Mouse (Mus musculus): Measurements from ENCODE around the gene Abi1. TPM values are rescaled to one million over a fixed set of nuclear protein-coding genes. Genes with fewer than 3 reads are reported as not detected.
A peak's percentile ranks its signal among the peaks of the same experiment; 100 is the strongest.

The Abi1 gene
- 56.2 and 118 TPM in 2 replicates for polyA plus RNA-seq (2012; rRNA removed)

DNA sequence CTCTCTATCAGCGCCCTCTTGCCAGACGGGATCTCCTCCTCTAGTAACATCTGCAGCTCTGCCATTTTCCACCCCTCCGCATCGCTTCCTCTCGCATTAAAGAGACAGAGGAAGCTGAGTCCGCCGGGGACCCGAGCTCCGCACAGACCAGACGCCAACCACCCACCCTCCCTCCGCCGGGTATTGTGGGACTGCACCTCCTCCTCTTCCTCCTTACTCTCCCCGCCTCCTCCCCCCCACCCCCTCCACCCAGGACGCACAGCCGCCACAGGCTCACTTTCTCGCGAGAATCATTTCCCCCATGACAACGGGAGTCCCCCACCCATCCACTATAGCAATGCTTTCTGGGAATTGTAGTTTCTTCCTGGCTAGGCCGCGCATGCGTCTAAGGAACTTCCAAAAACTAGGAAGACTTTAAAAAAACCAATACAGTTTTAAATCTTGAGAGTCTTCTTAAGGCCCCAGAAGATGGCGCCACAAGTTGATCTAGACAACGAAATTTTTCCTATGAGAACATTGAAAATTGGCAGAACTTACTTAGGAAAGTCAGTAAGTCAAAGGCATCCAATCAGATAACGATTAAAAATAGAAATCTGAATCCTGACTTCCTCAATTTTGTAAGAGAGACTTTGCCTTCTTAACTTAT, at the start of gene Abi1:
TSS of gene Abi1 (minus strand) at position 241 of the 646 bp plus-strand sequence.
- Histone ChIP-seq H3K27me3 (ENCODE audit: control insufficient read depth, insufficient read depth, low read length) (no peaks in the 10 kb centered on the region), H3K36me3 (ENCODE audit: control insufficient read depth, insufficient read depth, low read length) (no peaks in the 10 kb centered on the region), H3K4me3 (ENCODE audit: low read depth, low read length) (peak within 1 kb of the TSS; percentile 81), H3K27ac (ENCODE audit: insufficient read depth, low read depth, low read length) (peak within 1 kb of the TSS; percentile 98), H3K4me1 (ENCODE audit: control insufficient read depth, insufficient read depth, insufficient read length, low read length) (peaks cover 2% of the 10 kb centered on the region; the same call in 1 of the 2 replicates)
- under 1% methylated on average over 24 of the region's 24 CpGs for WGBS
- TF ChIP-seq POLR2A (IDR thresholded peaks at IDR 0.05; ENCODE audit: low read depth, low read length) (peak; percentile 93), CTCF (IDR thresholded peaks at IDR 0.05; ENCODE audit: extremely low read depth, insufficient read length, insufficient replicate concordance, low read depth, low read length) (no peak)

DNA sequence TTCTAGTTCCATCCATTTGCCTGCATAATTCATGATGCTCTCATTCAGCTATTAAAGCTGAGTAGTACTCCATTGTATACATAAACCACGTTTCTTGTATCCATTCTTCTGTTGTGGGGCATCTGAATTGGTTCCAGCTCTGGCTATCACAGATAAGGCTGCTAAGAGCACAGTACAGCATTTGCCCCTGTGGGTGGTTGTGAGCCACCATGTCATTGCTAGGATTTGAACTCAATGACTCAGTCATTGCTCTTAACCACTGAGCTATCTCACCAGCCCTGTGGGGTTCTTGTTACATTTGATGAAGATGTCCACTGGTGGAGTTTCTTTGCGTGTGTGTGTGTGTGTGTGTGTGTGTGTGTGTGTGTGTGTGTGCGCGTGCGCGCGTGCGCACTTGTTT, 44.5 kb upstream of the Abi1 start:
- WGBS, result 94% methylated on average over 8 of the region's 8 CpGs
- Histone ChIP-seq H3K27ac (ENCODE audit: insufficient read depth, low read depth, low read length) (no peak overlapping the region), H3K36me3 (ENCODE audit: control insufficient read depth, insufficient read depth, low read length) (peaks cover 20% of the 10 kb centered on the region), H3K27me3 (ENCODE audit: control insufficient read depth, insufficient read depth, low read length) (no peaks in the 10 kb centered on the region), H3K4me1 (ENCODE audit: control insufficient read depth, insufficient read depth, insufficient read length, low read length) (no peaks in the 10 kb centered on the region), H3K4me3 (ENCODE audit: low read depth, low read length) (no peak overlapping the region)
- TF ChIP-seq CTCF (IDR thresholded peaks at IDR 0.05; ENCODE audit: extremely low read depth, insufficient read length, insufficient replicate concordance, low read depth, low read length) (no peak), POLR2A (IDR thresholded peaks at IDR 0.05; ENCODE audit: low read depth, low read length) (no peak)

DNA sequence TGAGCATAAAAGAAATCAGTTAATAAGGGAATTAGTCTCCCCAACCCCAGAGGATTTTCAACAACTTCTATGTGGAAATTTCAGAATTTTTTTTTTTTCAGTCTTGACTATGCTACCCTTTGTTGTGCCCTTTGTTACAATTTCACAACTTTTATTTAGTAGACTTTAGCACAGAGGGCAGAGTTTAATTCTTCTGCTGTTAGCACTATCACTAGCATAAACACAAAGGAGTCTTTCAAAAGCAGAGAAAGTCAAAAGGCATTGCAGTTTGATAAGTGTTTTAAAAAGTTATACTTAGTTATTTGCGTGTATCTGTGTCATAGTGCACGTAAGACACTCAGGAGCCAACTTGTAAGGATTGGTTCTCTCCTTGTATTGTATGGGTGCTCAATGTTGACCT, 38.5 kb upstream of the Abi1 start:
- Histone ChIP-seq H3K27me3 (ENCODE audit: control insufficient read depth, insufficient read depth, low read length) (no peaks in the 10 kb centered on the region), H3K36me3 (ENCODE audit: control insufficient read depth, insufficient read depth, low read length) (peaks cover 30% of the 10 kb centered on the region), H3K4me3 (ENCODE audit: low read depth, low read length) (no peak overlapping the region), H3K27ac (ENCODE audit: insufficient read depth, low read depth, low read length) (no peak overlapping the region), H3K4me1 (ENCODE audit: control insufficient read depth, insufficient read depth, insufficient read length, low read length) (no peaks in the 10 kb centered on the region)
- TF ChIP-seq POLR2A (IDR thresholded peaks at IDR 0.05; ENCODE audit: low read depth, low read length) (no peak), CTCF (IDR thresholded peaks at IDR 0.05; ENCODE audit: extremely low read depth, insufficient read length, insufficient replicate concordance, low read depth, low read length) (no peak)
- WGBS, result 58% methylated on average over 2 of the region's 2 CpGs

DNA sequence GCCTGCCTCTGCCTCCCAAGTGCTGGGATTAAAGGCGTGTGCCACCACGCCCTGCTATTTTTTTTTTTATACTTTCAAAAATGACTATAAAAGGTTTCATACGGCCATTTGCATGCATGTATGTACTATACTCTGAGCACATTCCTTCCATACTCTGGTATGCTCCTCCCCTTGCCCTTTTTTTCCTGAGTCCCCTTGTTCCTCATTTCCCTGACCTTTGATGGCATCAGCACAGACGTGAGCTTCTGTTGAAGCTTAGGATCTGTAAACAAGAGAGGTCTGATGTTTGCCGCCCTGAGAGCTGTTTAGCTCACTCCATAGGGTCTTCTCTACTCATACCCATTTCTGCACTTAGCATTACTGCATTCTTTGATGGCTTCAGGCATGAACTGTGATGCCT, 37.7 kb upstream of the Abi1 start:
- 90% methylated on average over 5 of the region's 5 CpGs for WGBS
- H3K4me3 ChIP-seq (ENCODE audit: low read depth, low read length), result no peak overlapping the region
- no peaks in the 10 kb centered on the region for H3K27me3 ChIP-seq (ENCODE audit: control insufficient read depth, insufficient read depth, low read length)
- H3K27ac ChIP-seq (ENCODE audit: insufficient read depth, low read depth, low read length), result no peak overlapping the region
- no peaks in the 10 kb centered on the region for H3K4me1 ChIP-seq (ENCODE audit: control insufficient read depth, insufficient read depth, insufficient read length, low read length)
- H3K36me3 ChIP-seq (ENCODE audit: control insufficient read depth, insufficient read depth, low read length), result peaks cover 26% of the 10 kb centered on the region
- TF ChIP-seq POLR2A (IDR thresholded peaks at IDR 0.05; ENCODE audit: low read depth, low read length) (no peak), CTCF (IDR thresholded peaks at IDR 0.05; ENCODE audit: extremely low read depth, insufficient read length, insufficient replicate concordance, low read depth, low read length) (no peak)

DNA sequence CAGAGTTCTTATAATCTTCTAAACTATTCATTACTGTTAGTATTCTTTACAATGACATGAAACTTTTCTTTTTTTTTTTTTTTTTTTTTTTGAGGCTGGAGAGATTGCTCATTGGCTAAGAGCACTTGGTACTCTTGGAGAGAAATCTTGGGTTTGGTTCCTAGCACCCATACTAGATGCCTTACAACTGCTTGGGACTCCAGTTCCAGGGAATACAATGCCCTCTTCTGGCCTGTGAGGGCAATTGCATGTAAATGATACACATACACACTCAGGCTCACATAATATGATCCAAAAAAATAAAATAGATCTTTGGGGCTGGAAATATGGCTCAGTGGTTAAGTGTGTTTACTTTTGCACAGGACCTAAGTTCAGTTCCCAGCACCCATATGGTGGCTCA, 36.7 kb upstream of the Abi1 start:
- no peaks in the 10 kb centered on the region for H3K4me1 ChIP-seq (ENCODE audit: control insufficient read depth, insufficient read depth, insufficient read length, low read length)
- no peak overlapping the region for H3K4me3 ChIP-seq (ENCODE audit: low read depth, low read length)
- H3K36me3 ChIP-seq (ENCODE audit: control insufficient read depth, insufficient read depth, low read length), result peaks cover 24% of the 10 kb centered on the region
- TF ChIP-seq POLR2A (IDR thresholded peaks at IDR 0.05; ENCODE audit: low read depth, low read length) (no peak), CTCF (IDR thresholded peaks at IDR 0.05; ENCODE audit: extremely low read depth, insufficient read length, insufficient replicate concordance, low read depth, low read length) (no peak)
- H3K27me3 ChIP-seq (ENCODE audit: control insufficient read depth, insufficient read depth, low read length), result no peaks in the 10 kb centered on the region
- no peak overlapping the region for H3K27ac ChIP-seq (ENCODE audit: insufficient read depth, low read depth, low read length)

DNA sequence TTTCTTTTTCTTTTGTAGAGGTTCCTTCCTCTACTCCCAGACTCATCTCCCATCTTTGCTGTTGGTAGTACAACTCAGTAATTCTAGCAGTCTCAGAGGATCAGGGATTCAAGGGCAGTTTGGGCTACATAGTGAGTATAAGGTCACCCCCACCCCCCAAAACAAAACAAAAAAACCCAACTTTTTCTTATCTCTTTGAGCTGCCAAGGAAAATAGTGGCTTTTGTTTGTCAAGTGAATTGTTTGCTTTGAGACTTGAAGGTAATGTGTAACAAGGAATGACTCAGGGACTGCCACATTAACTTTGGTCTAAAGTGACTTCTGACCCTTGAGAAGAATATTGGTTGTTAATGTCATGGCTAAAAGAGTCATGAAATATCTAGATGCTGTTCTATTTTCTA, 35.8 kb upstream of the Abi1 start:
- no peaks in the 10 kb centered on the region for H3K4me1 ChIP-seq (ENCODE audit: control insufficient read depth, insufficient read depth, insufficient read length, low read length)
- peaks cover 23% of the 10 kb centered on the region for H3K36me3 ChIP-seq (ENCODE audit: control insufficient read depth, insufficient read depth, low read length)
- H3K4me3 ChIP-seq (ENCODE audit: low read depth, low read length), result no peak overlapping the region

DNA sequence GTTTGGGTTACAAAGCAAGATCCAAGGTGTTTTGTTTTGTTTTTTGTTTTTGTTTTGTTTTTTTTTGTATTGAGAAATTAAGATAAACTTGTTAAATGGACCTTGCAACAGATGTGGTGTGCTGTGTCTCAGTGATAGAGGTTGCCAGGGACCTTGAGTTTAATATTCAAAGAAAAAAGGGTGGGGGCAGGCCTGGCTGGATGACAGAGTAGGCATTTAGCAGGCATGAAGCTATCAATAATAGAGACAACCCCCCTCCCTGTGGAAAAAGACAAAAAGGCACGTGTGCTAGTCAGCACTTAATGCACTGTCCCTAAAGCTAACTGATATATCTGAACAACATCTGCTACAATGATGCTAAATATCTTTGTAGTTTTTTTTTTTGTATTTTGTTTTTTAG, 31.4 kb upstream of the Abi1 start:
- no peak for TF ChIP-seq CTCF (IDR thresholded peaks at IDR 0.05; ENCODE audit: extremely low read depth, insufficient read length, insufficient replicate concordance, low read depth, low read length)
- TF ChIP-seq POLR2A (IDR thresholded peaks at IDR 0.05; ENCODE audit: low read depth, low read length), result no peak
- H3K4me1 ChIP-seq (ENCODE audit: control insufficient read depth, insufficient read depth, insufficient read length, low read length), result no peaks in the 10 kb centered on the region
- peaks cover 5% of the 10 kb centered on the region for H3K36me3 ChIP-seq (ENCODE audit: control insufficient read depth, insufficient read depth, low read length)
- no peaks in the 10 kb centered on the region for H3K27me3 ChIP-seq (ENCODE audit: control insufficient read depth, insufficient read depth, low read length)
- no peak overlapping the region for H3K27ac ChIP-seq (ENCODE audit: insufficient read depth, low read depth, low read length)
- WGBS, result 68% methylated on average over 1 of the region's 1 CpGs
- H3K4me3 ChIP-seq (ENCODE audit: low read depth, low read length), result no peak overlapping the region

More for the DNA sequence above, 35.8 kb upstream of the Abi1 start:
- TF ChIP-seq CTCF (IDR thresholded peaks at IDR 0.05; ENCODE audit: extremely low read depth, insufficient read length, insufficient replicate concordance, low read depth, low read length) (no peak), POLR2A (IDR thresholded peaks at IDR 0.05; ENCODE audit: low read depth, low read length) (no peak)
- no peak overlapping the region for H3K27ac ChIP-seq (ENCODE audit: insufficient read depth, low read depth, low read length)
- no peaks in the 10 kb centered on the region for H3K27me3 ChIP-seq (ENCODE audit: control insufficient read depth, insufficient read depth, low read length)
